Mouse (Mus musculus) MEL (cell line): ENCODE data around the gene Mgat4b. TPM values are rescaled to one million over a fixed set of nuclear protein-coding genes. Genes with fewer than 3 reads are reported as not detected.

ENCODE experiments used
- DNase-seq: peaks from one replicate; pipeline ENCODE4 v3.0.0; 2011; ENCODE audit warnings: low read depth, low spot score
- H3K27ac ChIP-seq: 2 replicates; pipeline ENCODE4 v1.5.1; 2012; ENCODE audit warnings: low read depth, mild to moderate bottlenecking, control low read depth, low read length, moderate library complexity; ENCODE audit not compliant: control insufficient read depth
- H3K27me3 ChIP-seq, 2 experiments: fragments of 150-350 bp in 1 of 2; sonication (generic) in 1 of 2; 2 replicates each; pipeline ENCODE4 v1.6.1; 2012; ENCODE audit warnings: low read length in 2 of 2, mild to moderate bottlenecking in 2 of 2, improper control_type of control experiment in 1 of 2, moderate library complexity in 1 of 2; ENCODE audit not compliant: insufficient read depth in 2 of 2, control insufficient read depth in 1 of 2
- H3K36me3 ChIP-seq, 2 experiments: 2 replicates each; pipeline ENCODE4 v1.6.1; 2012 to 2014; ENCODE audit warnings: low read length in 2 of 2, improper control_type of control experiment in 1 of 2, inconsistent platforms in 1 of 2, mild to moderate bottlenecking in 1 of 2; ENCODE audit not compliant: insufficient read depth in 2 of 2, control insufficient read depth in 1 of 2
- H3K4me1 ChIP-seq, 2 experiments: fragments of 150-350 bp in 1 of 2; sonication (generic) in 1 of 2; 2 replicates each; pipeline ENCODE4 v1.6.1; 2012; ENCODE audit warnings: low read length in 2 of 2, improper control_type of control experiment in 1 of 2, mild to moderate bottlenecking in 1 of 2; ENCODE audit not compliant: insufficient read depth in 2 of 2, control insufficient read depth in 1 of 2
- H3K4me3 ChIP-seq, 2 experiments: fragments of 150-350 bp in 1 of 2; sonication (generic) in 1 of 2; 2 replicates each; pipeline ENCODE4 v1.5.1; 2012; ENCODE audit warnings: low read depth in 2 of 2, low read length in 2 of 2, mild to moderate bottlenecking in 2 of 2, moderate library complexity in 2 of 2, control low read depth in 1 of 2, improper control_type of control experiment in 1 of 2; ENCODE audit not compliant: control insufficient read depth in 1 of 2, insufficient read depth in 1 of 2
- H3K79me2 ChIP-seq: 2 replicates; pipeline ENCODE4 v1.6.1; 2012; ENCODE audit warnings: mild to moderate bottlenecking, low read length, moderate library complexity; ENCODE audit not compliant: control insufficient read depth, poor library complexity, insufficient read depth
- H3K9ac ChIP-seq: 2 replicates; pipeline ENCODE4 v1.6.1; 2012; ENCODE audit warnings: low read depth, mild to moderate bottlenecking, control low read depth, low read length, moderate library complexity; ENCODE audit not compliant: control insufficient read depth, poor library complexity, severe bottlenecking
- H3K9me3 ChIP-seq: fragments of 150-350 bp; sonication (generic); replicated peaks from 2 replicates; pipeline ENCODE4 v1.6.1; 2012; ENCODE audit warnings: mild to moderate bottlenecking, low read length, improper control_type of control experiment, moderate library complexity; ENCODE audit not compliant: insufficient read depth
- CHD1 ChIP-seq: IDR thresholded peaks from 2 replicates; pipeline ENCODE4 v1.6.1; 2012; ENCODE audit warnings: low read depth, mild to moderate bottlenecking, inconsistent platforms, low read length, improper control_type of control experiment
- CHD2 ChIP-seq: IDR thresholded peaks from 2 replicates; pipeline ENCODE4 v1.6.1; 2011; ENCODE audit warnings: low read length, improper control_type of control experiment
- E2F4 ChIP-seq: IDR thresholded peaks from 2 replicates; pipeline ENCODE4 v1.6.1; 2011; ENCODE audit warnings: low read depth, low read length, improper control_type of control experiment, borderline replicate concordance
- ELF1 ChIP-seq: IDR thresholded peaks from 2 replicates; pipeline ENCODE4 v1.6.1; 2014; ENCODE audit warnings: low read depth, mild to moderate bottlenecking, inconsistent platforms, low read length, improper control_type of control experiment, moderate library complexity
- EP300 ChIP-seq, 2 experiments: IDR thresholded peaks; 2 replicates each; pipeline ENCODE4 v1.6.1; 2011; ENCODE audit warnings: improper control_type of control experiment in 2 of 2, low read length in 2 of 2, low read depth in 1 of 2, mild to moderate bottlenecking in 1 of 2
- GABPA ChIP-seq: IDR thresholded peaks from 2 replicates; pipeline ENCODE4 v1.6.1; 2012; ENCODE audit warnings: low read depth, mild to moderate bottlenecking, inconsistent platforms, low read length, improper control_type of control experiment, moderate library complexity
- HCFC1 ChIP-seq: IDR thresholded peaks from 2 replicates; pipeline ENCODE4 v1.6.1; 2012; ENCODE audit warnings: low read depth, mild to moderate bottlenecking, inconsistent platforms, low read length, improper control_type of control experiment, moderate library complexity
- MAFK ChIP-seq: IDR thresholded peaks from 2 replicates; pipeline ENCODE4 v1.6.1; 2011; ENCODE audit warnings: low read depth, mild to moderate bottlenecking, low read length, improper control_type of control experiment, borderline replicate concordance
- MAX ChIP-seq: IDR thresholded peaks from 2 replicates; pipeline ENCODE4 v1.6.1; 2011; ENCODE audit warnings: low read length, improper control_type of control experiment
- MAZ ChIP-seq: IDR thresholded peaks from 2 replicates; pipeline ENCODE4 v1.6.1; 2012; ENCODE audit warnings: low read depth, mild to moderate bottlenecking, inconsistent platforms, low read length, improper control_type of control experiment
- MEF2A ChIP-seq: IDR thresholded peaks from 2 replicates; pipeline ENCODE4 v1.6.1; 2014; ENCODE audit warnings: low read depth, mild to moderate bottlenecking, inconsistent platforms, low read length, improper control_type of control experiment; ENCODE audit not compliant: poor library complexity, insufficient replicate concordance, severe bottlenecking; ENCODE audit errors: extremely low read depth
- MYB ChIP-seq: IDR thresholded peaks from 2 replicates; pipeline ENCODE4 v1.6.1; 2011; ENCODE audit warnings: mild to moderate bottlenecking, low read depth, low read length, improper control_type of control experiment
- MYC ChIP-seq: IDR thresholded peaks from 2 replicates; pipeline ENCODE4 v1.6.1; 2011; ENCODE audit warnings: low read depth, mild to moderate bottlenecking, low read length, improper control_type of control experiment, moderate library complexity
- NELFE ChIP-seq: IDR thresholded peaks from 2 replicates; pipeline ENCODE4 v1.6.1; 2011; ENCODE audit warnings: low read depth, low read length, improper control_type of control experiment
- NRF1 ChIP-seq: IDR thresholded peaks from 2 replicates; pipeline ENCODE4 v1.6.1; 2014; ENCODE audit warnings: low read depth, mild to moderate bottlenecking, inconsistent platforms, low read length, improper control_type of control experiment, moderate library complexity; ENCODE audit not compliant: poor library complexity, insufficient read depth, severe bottlenecking
- POLR2A ChIP-seq, 2 experiments: IDR thresholded peaks; 2 replicates each; pipeline ENCODE4 v1.6.1; 2011 to 2012; ENCODE audit warnings: low read length in 2 of 2, mild to moderate bottlenecking in 2 of 2, control low read depth in 1 of 2, improper control_type of control experiment in 1 of 2, low read depth in 1 of 2, moderate library complexity in 1 of 2; ENCODE audit not compliant: control insufficient read depth in 1 of 2, insufficient read depth in 1 of 2, poor library complexity in 1 of 2
- SIN3A ChIP-seq: IDR thresholded peaks from 2 replicates; pipeline ENCODE4 v1.6.1; 2012; ENCODE audit warnings: low read length, improper control_type of control experiment, inconsistent platforms
- SMC3 ChIP-seq: IDR thresholded peaks from 2 replicates; pipeline ENCODE4 v1.6.1; 2011; ENCODE audit warnings: low read depth, low read length, improper control_type of control experiment
- TAL1 ChIP-seq: IDR thresholded peaks from 2 replicates; pipeline ENCODE4 v1.6.1; 2012; ENCODE audit warnings: mild to moderate bottlenecking, inconsistent platforms, low read length, moderate library complexity, mixed read lengths
- TBP ChIP-seq: IDR thresholded peaks from 2 replicates; pipeline ENCODE4 v1.8.0; 2011; ENCODE audit warnings: low read depth, low read length, improper control_type of control experiment
- TCF12 ChIP-seq: IDR thresholded peaks from 2 replicates; pipeline ENCODE4 v1.6.1; 2014; ENCODE audit warnings: low read depth, mild to moderate bottlenecking, inconsistent platforms, low read length, improper control_type of control experiment, moderate library complexity
- UBTF ChIP-seq: IDR thresholded peaks from 2 replicates; pipeline ENCODE4 v1.6.1; 2012; ENCODE audit warnings: low read depth, mild to moderate bottlenecking, inconsistent platforms, low read length, improper control_type of control experiment, moderate library complexity, borderline replicate concordance; ENCODE audit not compliant: insufficient read depth
- USF2 ChIP-seq, 2 experiments: IDR thresholded peaks; 2 replicates each; pipeline ENCODE4 v1.6.1; 2011 to 2012; ENCODE audit warnings: improper control_type of control experiment in 2 of 2, low read length in 2 of 2, borderline replicate concordance in 1 of 2, inconsistent platforms in 1 of 2, low read depth in 1 of 2, mild to moderate bottlenecking in 1 of 2; ENCODE audit not compliant: insufficient read depth in 1 of 2
- ZC3H11A ChIP-seq: IDR thresholded peaks from 2 replicates; pipeline ENCODE4 v1.6.1; 2012; ENCODE audit warnings: low read depth, mild to moderate bottlenecking, inconsistent platforms, low read length, improper control_type of control experiment
- ZMIZ1 ChIP-seq: IDR thresholded peaks from 2 replicates; pipeline ENCODE4 v1.6.1; 2012; ENCODE audit warnings: low read depth, mild to moderate bottlenecking, inconsistent platforms, low read length, improper control_type of control experiment, moderate library complexity
- ZNF384 ChIP-seq: IDR thresholded peaks from 2 replicates; pipeline ENCODE4 v1.6.1; 2012; ENCODE audit warnings: low read depth, mild to moderate bottlenecking, inconsistent platforms, low read length, improper control_type of control experiment
- polyA plus RNA-seq, 2 experiments: library from polyadenylated mRNA; stranded (reverse) in 1 of 2; unstranded in 1 of 2; fragments of >175 nt in 1 of 2; fragments of >200 nt in 1 of 2; gene quantifications; 2 replicates each; pipeline versions ENCODE4 v1.2.1 to v1.2.4; 2012; ENCODE audit warnings: low replicate concordance in 2 of 2, low read depth in 1 of 2; ENCODE audit not compliant: insufficient read length in 2 of 2, insufficient read depth in 1 of 2, missing spikeins in 1 of 2
- total RNA-seq: library from RNA; depleted of rRNA; stranded (reverse); fragments of 300-350 nt; gene quantifications from 2 replicates; pipeline ENCODE4 v1.2.3, GENCODE M21; 2012

Gene Mgat4b
- total and polyA plus RNA-seq, 3 experiments, result 33.7 to 69.4 TPM; not detected in 1

DNA sequence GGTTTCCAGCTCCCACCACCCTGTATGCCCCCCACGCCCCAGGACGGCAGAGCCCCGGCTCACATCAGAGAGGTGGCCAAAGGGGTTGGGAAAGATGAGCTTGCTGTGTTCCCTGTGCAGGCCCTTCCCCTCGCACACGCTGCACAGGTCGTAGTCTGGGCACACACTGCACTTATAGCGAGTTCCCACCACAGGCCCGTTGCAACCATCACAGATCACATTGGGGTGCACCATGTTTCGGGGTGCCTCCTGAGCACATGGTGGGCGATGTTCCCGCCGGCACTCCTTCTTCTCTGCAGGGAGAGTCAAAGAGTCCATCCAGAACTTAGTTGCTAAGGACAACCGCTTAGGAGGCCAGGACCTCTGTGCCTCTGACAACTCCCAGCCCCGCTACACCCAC lies 3.3 kb upstream of the Mgat4b start:
- Histone ChIP-seq H3K9me3 (no peaks in the 10 kb centered on the region), H3K9ac (no peak overlapping the region)
- TF ChIP-seq MYC, result no peak
- TF ChIP-seq USF2 (IDR thresholded peaks at IDR 0.05; ENCODE audit: borderline replicate concordance in 1 of 2, insufficient read depth in 1 of 2, low read depth in 1 of 2, low read length in 2 of 2), result no peak
- no peak for TF ChIP-seq ELF1
- no peak for TF ChIP-seq NRF1
- TF ChIP-seq ZNF384, result no peak
- TF ChIP-seq E2F4, result no peak
- TF ChIP-seq MEF2A, result no peak
- no peak for TF ChIP-seq ZC3H11A
- TF ChIP-seq MAX, result no peak
- TF ChIP-seq NELFE, result no peak
- no peak for TF ChIP-seq MAFK
- TF ChIP-seq MYB, result no peak
- TF ChIP-seq, all 39 proteins: peak for 0
- DNase-seq, result no peak
- Histone ChIP-seq H3K4me1 (peaks cover 12 to 22% of the 10 kb centered on the region in 2 experiments), H3K27ac (no peak overlapping the region), H3K4me3 (no peak overlapping the region), H3K79me2 (peaks cover 31% of the 10 kb centered on the region), H3K36me3 (peaks cover 21 to 26% of the 10 kb centered on the region in 2 experiments), H3K27me3 (no peaks in the 10 kb centered on the region)

DNA sequence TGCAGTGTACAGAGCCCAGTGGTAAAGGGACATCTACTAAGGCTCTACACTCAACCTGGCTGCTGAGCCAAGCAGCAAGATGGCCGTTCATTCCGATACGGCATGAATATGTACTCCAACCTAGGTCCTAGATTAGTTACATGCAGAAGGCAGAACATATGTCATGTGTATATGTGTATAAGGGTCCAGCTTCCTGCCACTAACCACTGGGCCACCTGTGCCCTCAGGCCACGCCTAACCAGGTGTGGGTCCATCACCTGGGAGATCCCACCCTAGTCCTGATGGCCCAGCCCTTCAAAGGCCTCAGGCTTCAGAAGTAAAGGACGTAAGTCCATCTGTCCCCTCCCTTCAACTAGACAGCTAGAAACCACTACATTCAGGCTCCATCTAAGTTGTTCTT lies 2.7 kb upstream of the Mgat4b start:
- Histone ChIP-seq H3K27ac (no peak overlapping the region), H3K79me2 (peaks cover 31% of the 10 kb centered on the region), H3K27me3 (no peaks in the 10 kb centered on the region), H3K36me3 (peaks cover 24 to 25% of the 10 kb centered on the region in 2 experiments), H3K9me3 (no peaks in the 10 kb centered on the region), H3K4me1 (peaks cover 12 to 29% of the 10 kb centered on the region in 2 experiments), H3K4me3 (no peak overlapping the region), H3K9ac (no peak overlapping the region)
- TF ChIP-seq TBP, result no peak
- DNase-seq, result no peak

DNA sequence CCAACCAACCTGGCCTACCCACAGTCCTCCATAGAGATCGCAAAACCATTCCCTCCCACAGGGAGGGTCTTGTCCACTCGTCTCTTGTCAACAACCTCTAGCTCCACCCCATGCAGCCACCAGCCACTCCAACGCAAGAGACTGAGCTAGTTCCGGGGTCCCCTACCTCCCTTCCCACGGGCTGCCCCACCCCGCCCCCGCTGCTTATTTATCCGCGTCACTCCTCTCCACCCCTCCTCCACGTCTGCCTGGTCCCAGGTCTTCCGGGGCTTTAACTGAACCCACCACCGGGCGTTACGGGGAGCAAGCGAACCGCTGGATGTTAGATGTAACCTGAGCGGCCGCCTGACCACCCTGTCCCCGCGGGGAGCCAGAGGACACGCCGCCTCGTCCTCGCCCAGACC lies 587 bp upstream of the Mgat4b start:
- peak overlapping the region; percentile 89 for H3K9ac ChIP-seq
- peak overlapping the region; percentile 71 to 94 for H3K4me3 ChIP-seq
- peaks cover 12 to 24% of the 10 kb centered on the region in 2 experiments for H3K36me3 ChIP-seq
- peaks cover 12 to 33% of the 10 kb centered on the region in 2 experiments for H3K4me1 ChIP-seq
- peak; percentile 98 for DNase-seq
- H3K27ac ChIP-seq, result peak overlapping the region; percentile 50
- no peaks in the 10 kb centered on the region for H3K9me3 ChIP-seq
- peaks cover 31% of the 10 kb centered on the region for H3K79me2 ChIP-seq
- H3K27me3 ChIP-seq, result no peaks in the 10 kb centered on the region
- no peak for TF ChIP-seq SMC3
- peak; percentile 56 for TF ChIP-seq CHD2
- TF ChIP-seq UBTF, result peak; percentile 75; the same call in 1 of the 2 replicates
- 0 out of 2 replicates have a peak, but pooled peaks have one; percentile 47 for TF ChIP-seq CHD1
- peak; percentile 92 for TF ChIP-seq MAZ
- TF ChIP-seq HCFC1, result peak; percentile 78
- no peak for TF ChIP-seq GABPA
- TF ChIP-seq MYB, result 0 out of 2 replicates have a peak, but pooled peaks have one; percentile 17
- TF ChIP-seq SIN3A, result peak; percentile 98
- no peak for TF ChIP-seq TAL1
- no peak for TF ChIP-seq POLR2A (IDR thresholded peaks at IDR 0.05; ENCODE audit: control insufficient read depth in 1 of 2, insufficient read depth in 1 of 2, low read depth in 1 of 2, low read length in 2 of 2, poor library complexity in 1 of 2)
- peak; percentile 95 for TF ChIP-seq ELF1
- TF ChIP-seq ZMIZ1, result 0 out of 2 replicates have a peak, but pooled peaks have one; percentile 27
- TF ChIP-seq EP300 (IDR thresholded peaks at IDR 0.05; ENCODE audit: low read depth in 1 of 2, low read length in 2 of 2), result peak in 1 of 2 experiments; percentile 31; a peak in 1 of 4 replicates
- TF ChIP-seq TCF12, result peak; percentile 33; the same call in 1 of the 2 replicates
- peak; percentile 80 for TF ChIP-seq MAX
